22 mouse cellular contexts compared by ENCODE assay signal in genomic region chr13:47172891-47173290, GRCm38 (mm10).
"Had no signal": no experiment of that assay in that cellular context is flagged by ENCODE, and none has a peak within 500 bp of the region (broad histone marks: within the 10 kb centered on the region; RNA-seq: fewer than 3 reads in every experiment).

No protein-coding gene starts in this region.

- H3K9ac ChIP-seq: lung, embryonic 15.5 days; midbrain, embryonic 12.5 days; neural tube, embryonic 13.5 days; neural tube, embryonic 15.5 days; stomach, embryonic 15.5 days had no signal

- H3K36me3 ChIP-seq: lung, embryonic 15.5 days; midbrain, embryonic 10.5 days; midbrain, embryonic 12.5 days; neural tube, embryonic 13.5 days; neural tube, embryonic 15.5 days; stomach, embryonic 15.5 days had no signal

- H3K4me3 ChIP-seq: lung, embryonic 15.5 days; midbrain, embryonic 10.5 days; midbrain, embryonic 12.5 days; myocyte; neural tube, embryonic 13.5 days; neural tube, embryonic 15.5 days; stomach, embryonic 15.5 days had no signal

- H3K4me1 ChIP-seq: lung, embryonic 15.5 days; midbrain, embryonic 10.5 days; midbrain, embryonic 12.5 days; neural tube, embryonic 13.5 days; neural tube, embryonic 15.5 days; stomach, embryonic 15.5 days had no signal

- H3K27me3 ChIP-seq: lung, embryonic 15.5 days; midbrain, embryonic 12.5 days; neural tube, embryonic 13.5 days; neural tube, embryonic 15.5 days; stomach, embryonic 15.5 days had no signal

- DNase-seq: lung, adult 2 months; lung, postnatal 14 days; lung, postnatal 36 days; midbrain, embryonic 14.5 days; retina, postnatal 1 day; right cerebral cortex, adult 18-20 months; right cerebral cortex, postnatal 25 days; right cerebral cortex, postnatal 4 days; thymus, adult 2 months; thymus, postnatal 25 days; thymus, postnatal 4 days had no signal

- H3K27ac ChIP-seq: lung, embryonic 15.5 days; macrophage; midbrain, embryonic 10.5 days; midbrain, embryonic 12.5 days; neural tube, embryonic 13.5 days; neural tube, embryonic 15.5 days; stomach, embryonic 15.5 days; stomach, postnatal 0 days had no signal

- ATAC-seq: lung, postnatal 0 days; midbrain, embryonic 16.5 days had no signal
